Mouse (Mus musculus) retina, postnatal 7 days (tissue): ENCODE measurements at regions not wholly inside any gene's neighbourhood (a gene's known extent, or its start where the extent isn't known, plus 50 kb on each side); places are given as distances from the start of the nearest gene placed in this dataset.
A peak's percentile ranks its signal among the peaks of the same experiment; 100 is the strongest.

Experiments
- DNase-seq: peaks from one replicate; pipeline ENCODE4 v3.0.0-alpha.2; 2012; ENCODE audit warnings: low read depth, low spot score

GRCm38 (mm10) chr17:63575316-63576007 lies 75.6 kb upstream of the Fbxl17 start:
- peak; percentile 57 for DNase-seq

GRCm38 (mm10) chr17:63582870-63583269 lies 83.1 kb upstream of the Fbxl17 start:
- no peak for DNase-seq

- DNase-seq: no peak
Observed at GRCm38 (mm10) chr17:63607021-63607751, 107.4 kb upstream of the Fbxl17 start.

- DNase-seq: no peak
Observed at GRCm38 (mm10) chr17:63622726-63623125, 122.9 kb upstream of the Fbxl17 start.

- DNase-seq: no peak
Observed at GRCm38 (mm10) chr17:63637598-63637997, 137.8 kb upstream of the Fbxl17 start.

GRCm38 (mm10) chr17:63644390-63644789 lies 144.6 kb upstream of the Fbxl17 start:
- no peak for DNase-seq

GRCm38 (mm10) chr17:63657687-63658086 lies 157.9 kb upstream of the Fbxl17 start:
- no peak for DNase-seq

GRCm38 (mm10) chr17:63660841-63661481 lies 161.1 kb upstream of the Fbxl17 start:
- no peak for DNase-seq

GRCm38 (mm10) chr17:63661584-63661983 lies 161.8 kb upstream of the Fbxl17 start:
- no peak for DNase-seq

- no peak for DNase-seq
Observed at GRCm38 (mm10) chr17:63662251-63662650, 162.4 kb upstream of the Fbxl17 start.

GRCm38 (mm10) chr17:63676791-63677190 lies 177.0 kb upstream of the Fbxl17 start:
- DNase-seq: no peak

GRCm38 (mm10) chr17:63677996-63678657 lies 178.3 kb upstream of the Fbxl17 start:
- DNase-seq: no peak

GRCm38 (mm10) chr17:63680479-63680878 lies 180.7 kb upstream of the Fbxl17 start:
- DNase-seq: no peak

GRCm38 (mm10) chr17:63683345-63683744 lies 179.5 kb upstream of the Fer start:
- DNase-seq: no peak

- no peak for DNase-seq
Observed at GRCm38 (mm10) chr17:63684026-63684425, 178.8 kb upstream of the Fer start.

GRCm38 (mm10) chr17:63685956-63686355 lies 176.9 kb upstream of the Fer start:
- no peak for DNase-seq

- no peak for DNase-seq
Observed at GRCm38 (mm10) chr17:63686361-63686760, 176.5 kb upstream of the Fer start.

GRCm38 (mm10) chr17:63689291-63689690 lies 173.6 kb upstream of the Fer start:
- no peak for DNase-seq

GRCm38 (mm10) chr17:63690829-63691689 lies 171.8 kb upstream of the Fer start:
- no peak for DNase-seq

- DNase-seq: no peak
Observed at GRCm38 (mm10) chr17:63691690-63691968, 171.2 kb upstream of the Fer start.

GRCm38 (mm10) chr17:63693274-63693673 lies 169.6 kb upstream of the Fer start:
- DNase-seq: no peak
